ENCODE assay signal across 9 mouse cellular contexts in the genomic region with DNA sequence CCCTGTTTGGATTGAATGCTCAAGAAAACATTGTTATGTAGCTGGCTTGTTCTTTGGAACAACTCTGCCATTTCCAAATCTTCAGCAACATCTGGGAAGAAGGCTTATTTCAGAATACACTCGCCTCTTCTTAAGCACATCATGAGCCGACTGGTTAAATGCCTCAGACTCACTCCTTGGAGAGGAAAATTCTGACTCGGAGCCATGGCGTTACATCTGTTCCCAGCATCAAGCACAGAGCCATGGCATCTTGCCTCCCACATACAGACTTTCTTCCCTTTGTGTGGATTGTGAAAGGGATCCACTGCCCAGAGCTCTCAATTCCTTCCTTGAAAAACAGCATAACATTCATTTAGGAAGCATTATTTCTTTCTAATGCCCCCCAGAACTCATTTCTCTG.
A peak's percentile ranks its signal among the peaks of the same experiment; 100 is the strongest.
DNase-seq lines count a peak whose midpoint lies in the region.
"Had no signal": no experiment of that assay in that cellular context is flagged by ENCODE, and none has a peak within 500 bp of the region (broad histone marks: within the 10 kb centered on the region; RNA-seq: fewer than 3 reads in every experiment).

No protein-coding gene starts in this region.

- peak; percentile 1 for DNase-seq in lung, postnatal 36 days
- no peak for DNase-seq in lung, postnatal 10 days
- DNase-seq in gastrocnemius, postnatal 4 days (ENCODE audit: low spot score in 2 of 2), result peak; percentile 29 to 78
- DNase-seq in left cerebral cortex, adult 18-20 months (ENCODE audit: low spot score in 2 of 2), result peak; percentile 66 to 68
- peak; percentile 29 for DNase-seq in right cerebral cortex, postnatal 4 days
- no peak for DNase-seq in spleen, postnatal 10 days (ENCODE audit: low spot score in 2 of 2)
- no peak for DNase-seq in thymus, postnatal 14 days
- DNase-seq: kidney, adult 2 months; thymus, postnatal 36 days had no signal

Comparison
In these comparisons a context has a peak if more than half of its experiments do, and no peak if none do; other contexts are left out.
1. DNase-seq: peak in lung, postnatal 36 days (single experiment), gastrocnemius, postnatal 4 days (2 of 2), left cerebral cortex, adult 18-20 months (2 of 2) and right cerebral cortex, postnatal 4 days (single experiment); none in lung, postnatal 10 days (single experiment), spleen, postnatal 10 days (0 of 2) and thymus, postnatal 14 days (single experiment).